Mouse (Mus musculus) ES-E14 (cell line): ENCODE data around the gene Ccnb2.

Experiments
- CHD2 ChIP-seq: IDR thresholded peaks from 2 replicates; pipeline ENCODE4 v1.6.1; 2014; ENCODE audit warnings: mild to moderate bottlenecking, low read depth, low read length, inconsistent platforms
- HCFC1 ChIP-seq: IDR thresholded peaks from 2 replicates; pipeline ENCODE4 v1.6.1; 2012; ENCODE audit warnings: low read length, inconsistent platforms, borderline replicate concordance; ENCODE audit not compliant: insufficient read depth
- MAFK ChIP-seq: IDR thresholded peaks from 2 replicates; pipeline ENCODE4 v1.6.1; 2014; ENCODE audit warnings: mild to moderate bottlenecking, low read depth, low read length, inconsistent platforms; ENCODE audit not compliant: insufficient read depth
- ZNF384 ChIP-seq: IDR thresholded peaks from 2 replicates; pipeline ENCODE4 v1.6.1; 2012; ENCODE audit warnings: low read depth, low read length, inconsistent platforms

DNA sequence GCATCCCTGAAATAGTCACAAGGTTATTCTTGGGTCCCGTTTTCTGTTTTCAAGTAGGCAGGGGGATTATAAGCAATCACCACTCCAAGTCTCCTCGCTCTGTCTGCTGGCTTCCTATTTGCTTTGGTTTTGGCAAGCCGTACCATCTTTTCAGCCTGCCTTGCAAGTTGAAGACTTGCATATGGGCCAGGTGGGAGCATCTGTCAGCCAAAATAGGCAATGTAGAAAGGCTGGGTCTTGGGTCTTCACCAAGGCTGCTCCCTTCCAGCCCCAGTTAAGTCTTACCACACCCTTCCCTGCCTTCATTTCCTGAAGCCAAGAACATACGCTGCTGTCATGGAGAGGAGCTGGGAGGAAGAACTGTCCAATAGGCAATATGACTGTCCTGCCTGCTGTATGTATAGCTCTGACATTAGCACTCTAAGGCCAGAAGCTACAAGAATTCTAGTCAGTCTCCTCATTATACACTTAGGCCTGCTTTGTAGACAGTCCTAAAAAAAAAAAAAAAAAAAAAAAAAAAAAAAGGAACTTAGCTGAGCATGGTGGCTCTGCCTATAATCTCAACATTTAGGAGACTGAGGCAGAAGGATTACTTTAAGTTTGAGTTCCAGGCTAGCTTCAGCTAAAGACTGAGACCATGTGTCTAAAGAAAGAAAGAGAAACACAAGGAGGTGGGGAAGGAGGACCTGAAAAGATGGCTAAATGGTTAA, 33.8 kb downstream of the Ccnb2 start:
- TF ChIP-seq HCFC1 (no peak), CHD2 (no peak), ZNF384 (peak; percentile 37; the same call in 1 of the 2 replicates), MAFK (no peak)
